Mouse (Mus musculus): ENCODE measurements around the gene Cldn15. TPM values are rescaled to one million over a fixed set of nuclear protein-coding genes. Genes with fewer than 3 reads are reported as not detected.

The Cldn15 gene
- total and polyA plus RNA-seq, 3 experiments = 7.3 to 13.3 (median 8.7) TPM

DNA sequence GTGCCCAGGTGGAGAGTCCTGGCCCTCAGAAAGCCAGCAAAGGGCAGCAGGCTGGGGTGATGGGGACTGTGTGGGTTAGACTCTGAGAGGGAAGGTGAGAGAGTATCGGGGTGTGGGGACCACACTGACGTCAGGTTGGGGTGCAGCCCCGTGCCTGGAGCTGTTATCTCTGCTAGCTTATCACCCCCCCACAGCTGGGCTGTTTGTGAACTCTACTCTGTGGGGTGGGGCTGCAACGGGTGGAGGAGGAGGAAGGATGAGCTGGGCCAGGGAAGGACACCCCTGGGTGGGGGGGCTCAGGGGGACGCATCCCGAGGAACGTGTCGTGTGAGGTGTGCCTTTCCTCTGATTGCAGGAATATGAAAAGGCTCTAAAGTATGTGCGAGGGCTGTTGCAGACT lies 1.2 kb upstream of the Cldn15 start:
- Histone ChIP-seq H3K27ac (peak overlapping the region; percentile 88), H3K4me1 (ENCODE audit: control insufficient read depth, insufficient read depth, low read length) (peaks cover 22% of the 10 kb centered on the region), H3K79me2 (replicated peaks; ENCODE audit: control insufficient read depth, insufficient read depth, low read length) (no peaks in the 10 kb centered on the region), H3K4me3 (no peak overlapping the region), H3K36me3 (ENCODE audit: control insufficient read depth, insufficient read depth, low read length) (peaks cover 5% of the 10 kb centered on the region; the same call in 1 of the 2 replicates), H3K27me3 (ENCODE audit: control insufficient read depth, insufficient read depth, low read length) (no peaks in the 10 kb centered on the region), H3K9ac (ENCODE audit: low read depth, low read length) (no peak overlapping the region)
- no peak for DNase-seq
- 37% methylated on average over 9 of the region's 9 CpGs for WGBS
- TF ChIP-seq EP300 (IDR thresholded peaks at IDR 0.05; ENCODE audit: insufficient read depth, low read depth, low read length) (no peak), CTCF (IDR thresholded peaks at IDR 0.05) (no peak), POLR2A (IDR thresholded peaks at IDR 0.05; ENCODE audit: insufficient read depth, low read depth, low read length) (no peak)
- intact Hi-C loops (cut with DNase I) = loop anchor here (10.0 kb wide), 1 partner anchor 380 kb away; no protein-coding TSS in a partner anchor

DNA sequence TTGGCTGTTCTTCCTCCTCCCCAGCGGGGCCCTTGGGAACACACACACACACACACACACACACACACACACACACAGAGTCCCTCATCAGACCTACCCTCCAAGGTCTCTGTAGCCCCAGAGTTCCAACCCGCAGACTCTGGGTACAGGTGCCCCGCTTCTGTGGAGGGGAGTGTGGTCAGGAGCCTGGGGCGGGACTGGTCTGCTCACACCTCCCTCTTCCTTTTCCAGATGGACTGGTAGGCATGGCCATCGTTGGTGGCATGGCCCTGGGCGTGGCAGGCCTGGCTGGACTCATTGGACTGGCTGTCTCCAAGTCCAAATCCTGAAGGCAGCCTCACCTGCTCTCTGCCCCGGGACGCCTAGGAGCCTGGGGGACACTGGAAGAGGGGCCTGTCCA lies 730 bp upstream of the Cldn15 start:
- peak overlapping the region; percentile 11 for H3K9ac ChIP-seq (ENCODE audit: low read depth, low read length)
- H3K36me3 ChIP-seq (ENCODE audit: control insufficient read depth, insufficient read depth, low read length) = peaks cover 5% of the 10 kb centered on the region; the same call in 1 of the 2 replicates
- H3K27me3 ChIP-seq (ENCODE audit: control insufficient read depth, insufficient read depth, low read length) = no peaks in the 10 kb centered on the region
- peak overlapping the region; percentile 88 for H3K27ac ChIP-seq
- TF ChIP-seq EP300 (IDR thresholded peaks at IDR 0.05; ENCODE audit: insufficient read depth, low read depth, low read length) (no peak), POLR2A (IDR thresholded peaks at IDR 0.05; ENCODE audit: insufficient read depth, low read depth, low read length) (no peak), CTCF (IDR thresholded peaks at IDR 0.05) (no peak)
- H3K4me3 ChIP-seq = no peak overlapping the region
- H3K4me1 ChIP-seq (ENCODE audit: control insufficient read depth, insufficient read depth, low read length) = peaks cover 22% of the 10 kb centered on the region
- WGBS = 70% methylated on average over 8 of the region's 8 CpGs
- H3K79me2 ChIP-seq (replicated peaks; ENCODE audit: control insufficient read depth, insufficient read depth, low read length) = no peaks in the 10 kb centered on the region
- intact Hi-C loops (cut with DNase I) = loop anchor here (10.0 kb wide), 1 partner anchor 379 kb away; no protein-coding TSS in a partner anchor
- peak in 1 of 2 experiments; percentile 49 for DNase-seq

- intact Hi-C loops (cut with DNase I) = loop anchor here (10.0 kb wide), 1 partner anchor 378 kb away; no protein-coding TSS in a partner anchor
- H3K4me1 ChIP-seq (ENCODE audit: control insufficient read depth, insufficient read depth, low read length) = peaks cover 19% of the 10 kb centered on the region
- no peaks in the 10 kb centered on the region for H3K79me2 ChIP-seq (replicated peaks; ENCODE audit: control insufficient read depth, insufficient read depth, low read length)
- H3K9ac ChIP-seq (ENCODE audit: low read depth, low read length) = no peak overlapping the region
- H3K27ac ChIP-seq = peak overlapping the region; percentile 88
- H3K36me3 ChIP-seq (ENCODE audit: control insufficient read depth, insufficient read depth, low read length) = peaks cover 5% of the 10 kb centered on the region; the same call in 1 of the 2 replicates
- 80% methylated on average over 4 of the region's 4 CpGs for WGBS
- H3K27me3 ChIP-seq (ENCODE audit: control insufficient read depth, insufficient read depth, low read length) = no peaks in the 10 kb centered on the region
- peak overlapping the region; percentile 22; the same call in 1 of the 2 replicates for H3K4me3 ChIP-seq
- DNase-seq = peak in 1 of 2 experiments; percentile 42
- TF ChIP-seq POLR2A (IDR thresholded peaks at IDR 0.05; ENCODE audit: insufficient read depth, low read depth, low read length) (no peak), CTCF (IDR thresholded peaks at IDR 0.05) (no peak), EP300 (IDR thresholded peaks at IDR 0.05; ENCODE audit: insufficient read depth, low read depth, low read length) (no peak)
Measured at GRCm38 (mm10) chr5:136966861-136967455, 542 bp downstream of the Cldn15 start.

GRCm38 (mm10) chr5:136967592-136967991 lies 1.2 kb downstream of the Cldn15 start:
- intact Hi-C loops (cut with DNase I) = loop anchor here (10.0 kb wide), 1 partner anchor 377 kb away; no protein-coding TSS in a partner anchor
- Histone ChIP-seq H3K36me3 (ENCODE audit: control insufficient read depth, insufficient read depth, low read length) (peaks cover 5% of the 10 kb centered on the region; the same call in 1 of the 2 replicates), H3K27me3 (ENCODE audit: control insufficient read depth, insufficient read depth, low read length) (no peaks in the 10 kb centered on the region), H3K4me3 (peak overlapping the region; percentile 32), H3K27ac (peak overlapping the region; percentile 88), H3K79me2 (replicated peaks; ENCODE audit: control insufficient read depth, insufficient read depth, low read length) (no peaks in the 10 kb centered on the region), H3K4me1 (ENCODE audit: control insufficient read depth, insufficient read depth, low read length) (peaks cover 19% of the 10 kb centered on the region), H3K9ac (ENCODE audit: low read depth, low read length) (peak overlapping the region; percentile 61)
- TF ChIP-seq CTCF (IDR thresholded peaks at IDR 0.05) (no peak), EP300 (IDR thresholded peaks at IDR 0.05; ENCODE audit: insufficient read depth, low read depth, low read length) (0 out of 2 replicates have a peak, but pooled peaks have one; percentile 84), POLR2A (IDR thresholded peaks at IDR 0.05; ENCODE audit: insufficient read depth, low read depth, low read length) (peak; percentile 66)
- WGBS = 20% methylated on average over 10 of the region's 10 CpGs
- DNase-seq = peak; percentile 81 to 88

- Histone ChIP-seq H3K79me2 (replicated peaks; ENCODE audit: control insufficient read depth, insufficient read depth, low read length) (no peaks in the 10 kb centered on the region), H3K36me3 (ENCODE audit: control insufficient read depth, insufficient read depth, low read length) (peaks cover 5% of the 10 kb centered on the region; the same call in 1 of the 2 replicates), H3K27ac (no peak overlapping the region), H3K4me1 (ENCODE audit: control insufficient read depth, insufficient read depth, low read length) (peaks cover 16% of the 10 kb centered on the region), H3K9ac (ENCODE audit: low read depth, low read length) (no peak overlapping the region), H3K4me3 (no peak overlapping the region), H3K27me3 (ENCODE audit: control insufficient read depth, insufficient read depth, low read length) (no peaks in the 10 kb centered on the region)
- TF ChIP-seq EP300 (IDR thresholded peaks at IDR 0.05; ENCODE audit: insufficient read depth, low read depth, low read length) = peak; percentile 87
- no peak for TF ChIP-seq POLR2A (IDR thresholded peaks at IDR 0.05; ENCODE audit: insufficient read depth, low read depth, low read length)
- TF ChIP-seq CTCF (IDR thresholded peaks at IDR 0.05) = peak; percentile 82
- 59% methylated on average over 1 of the region's 1 CpGs for WGBS
- intact Hi-C loops (cut with DNase I) = loop anchor here (1.0 kb wide), 1 partner anchor 41 kb away; no protein-coding TSS in a partner anchor
- DNase-seq = peak; percentile 67 to 73
Measured at GRCm38 (mm10) chr5:136970703-136971102, 4.3 kb downstream of the Cldn15 start.

GRCm38 (mm10) chr5:136973670-136974069 lies 7.3 kb downstream of the Cldn15 start:
- intact Hi-C loops (cut with DNase I) = no loop called here
- 57% methylated on average over 8 of the region's 8 CpGs for WGBS

More at GRCm38 (mm10) chr5:136973670-136974069, 7.3 kb downstream of the Cldn15 start:
- Histone ChIP-seq H3K9ac (ENCODE audit: low read depth, low read length) (no peak overlapping the region), H3K36me3 (ENCODE audit: control insufficient read depth, insufficient read depth, low read length) (no peaks in the 10 kb centered on the region), H3K4me3 (no peak overlapping the region), H3K27me3 (ENCODE audit: control insufficient read depth, insufficient read depth, low read length) (no peaks in the 10 kb centered on the region), H3K79me2 (replicated peaks; ENCODE audit: control insufficient read depth, insufficient read depth, low read length) (no peaks in the 10 kb centered on the region), H3K4me1 (ENCODE audit: control insufficient read depth, insufficient read depth, low read length) (no peaks in the 10 kb centered on the region; the same call in 1 of the 2 replicates), H3K27ac (no peak overlapping the region)
- no peak for DNase-seq
- no peak for TF ChIP-seq CTCF (IDR thresholded peaks at IDR 0.05)
- TF ChIP-seq POLR2A (IDR thresholded peaks at IDR 0.05; ENCODE audit: insufficient read depth, low read depth, low read length) = no peak
- no peak for TF ChIP-seq EP300 (IDR thresholded peaks at IDR 0.05; ENCODE audit: insufficient read depth, low read depth, low read length)

Measured in heart, adult 2 months (tissue).